ENCODE assay signal across 20 mouse cellular contexts in the genomic region with DNA sequence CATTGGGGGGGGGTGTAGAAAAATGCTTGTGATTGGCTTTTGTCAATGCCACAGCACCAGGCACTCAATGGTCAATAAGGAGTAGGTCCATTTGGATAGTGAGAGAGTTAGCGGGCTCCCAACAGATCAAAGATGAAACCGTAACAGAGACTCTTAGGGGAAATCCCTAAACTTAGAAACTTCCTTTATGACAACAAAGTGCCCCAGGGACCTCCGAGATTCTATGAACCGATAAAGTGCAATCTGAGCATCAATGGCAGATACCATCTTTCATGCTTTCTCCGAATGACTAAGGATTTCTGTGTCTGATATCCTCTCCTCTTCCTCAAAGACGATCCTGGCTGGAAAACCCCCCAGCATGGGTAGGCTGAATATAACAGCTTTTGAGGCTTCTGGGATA.
DNase-seq lines count a peak whose midpoint lies in the region; ATAC-seq and TF ChIP-seq lines count a peak whose summit lies in the region.
"Had no signal": no experiment of that assay in that cellular context is flagged by ENCODE, and none has a peak within 500 bp of the region (broad histone marks: within the 10 kb centered on the region; RNA-seq: fewer than 3 reads in every experiment).

No protein-coding gene starts in this region.

- H3K27ac ChIP-seq in CH12.LX (ENCODE audit: insufficient read depth, low read depth): no peak overlapping the region
- H3K27ac ChIP-seq: embryonic facial prominence, embryonic 10.5 days; embryonic facial prominence, embryonic 12.5 days; forebrain, embryonic 13.5 days; forebrain, embryonic 15.5 days had no signal

- H3K27me3 ChIP-seq in CH12.LX (replicated peaks): peaks cover 6% of the 10 kb centered on the region
- H3K27me3 ChIP-seq in splenic B cell, adult 2 months (ENCODE audit: control insufficient read depth, insufficient read depth, low read length, poor library complexity, severe bottlenecking): no peaks in the 10 kb centered on the region
- H3K27me3 ChIP-seq: embryonic facial prominence, embryonic 12.5 days; forebrain, embryonic 13.5 days; forebrain, embryonic 15.5 days had no signal

- in situ Hi-C loops in CH12.LX (cut with MboI; ENCODE audit: low pct_ligation_motif_present, low pct_unique_long_range_greater_than_20kb, low sequenced_read_pairs): no loop called here

- peak; percentile 61; the same call in 1 of the 2 replicates for TF ChIP-seq EP300 in CH12.LX (IDR thresholded peaks at IDR 0.05; ENCODE audit: low read length)

- dilution Hi-C loops in CH12.LX (cut with MboI; ENCODE audit: extremely low pct_ligation_motif_present, extremely low pct_unique_long_range_greater_than_20kb, low sequenced_read_pairs): no loop called here

- H3K4me2 ChIP-seq in CH12.LX (ENCODE audit: insufficient read depth, low read depth, poor library complexity, severe bottlenecking): peak overlapping the region; percentile 87
- H3K4me2 ChIP-seq: embryonic facial prominence, embryonic 12.5 days; forebrain, embryonic 13.5 days; forebrain, embryonic 15.5 days had no signal

- H3K36me3 ChIP-seq in CH12.LX (replicated peaks in 1 of 2; ENCODE audit: control insufficient read depth in 1 of 2, insufficient read depth in 1 of 2, low read length in 1 of 2): no peaks in the 10 kb centered on the region
- no peaks in the 10 kb centered on the region for H3K36me3 ChIP-seq in splenic B cell, adult 2 months (ENCODE audit: control insufficient read depth, insufficient read depth, low read length, poor library complexity, severe bottlenecking)
- H3K36me3 ChIP-seq: embryonic facial prominence, embryonic 10.5 days; embryonic facial prominence, embryonic 12.5 days; forebrain, embryonic 15.5 days had no signal

- TF ChIP-seq CTCF in CH12.LX (conservative IDR thresholded peaks at IDR 0.05 in 1 of 2, IDR thresholded peaks at IDR 0.05 in 1 of 2; ENCODE audit: low read depth in 2 of 2, low read length in 2 of 2): no peak

- no peak overlapping the region for H3K4me3 ChIP-seq in CH12.LX (replicated peaks in 1 of 3; ENCODE audit: low read depth in 2 of 3, low read length in 2 of 3, poor library complexity in 1 of 3)
- H3K4me3 ChIP-seq: embryonic facial prominence, embryonic 10.5 days; embryonic facial prominence, embryonic 12.5 days; forebrain, embryonic 13.5 days; forebrain, embryonic 15.5 days had no signal

- H3K79me2 ChIP-seq in CH12.LX (replicated peaks; ENCODE audit: control insufficient read depth, extremely low read depth, insufficient read depth, poor library complexity, severe bottlenecking): no peaks in the 10 kb centered on the region

- peaks cover 3 to 11% of the 10 kb centered on the region in 2 experiments; a peak in 3 of 4 replicates for H3K4me1 ChIP-seq in CH12.LX (ENCODE audit: control insufficient read depth in 1 of 2, insufficient read depth in 2 of 2)
- H3K4me1 ChIP-seq: embryonic facial prominence, embryonic 10.5 days; embryonic facial prominence, embryonic 12.5 days; forebrain, embryonic 13.5 days; forebrain, embryonic 15.5 days had no signal

- H3K9ac ChIP-seq in CH12.LX (ENCODE audit: insufficient read depth, low read depth): no peak overlapping the region
- H3K9ac ChIP-seq: embryonic facial prominence, embryonic 12.5 days; forebrain, embryonic 13.5 days; forebrain, embryonic 15.5 days; forebrain, postnatal 0 days had no signal

- ATAC-seq in frontal cortex, adult (ENCODE audit: low TSS enrichment): no peak
- ATAC-seq: CD4-positive, CD25-positive, alpha-beta regulatory T cell, adult 4 months; forebrain, embryonic 13.5 days; forebrain, embryonic 15.5 days; forebrain, postnatal 0 days had no signal

- H3K9me3 ChIP-seq in CH12.LX (replicated peaks; ENCODE audit: low read length): no peaks in the 10 kb centered on the region
- H3K9me3 ChIP-seq: embryonic facial prominence, embryonic 10.5 days; embryonic facial prominence, embryonic 12.5 days; forebrain, embryonic 13.5 days; forebrain, embryonic 15.5 days had no signal

- no peak for TF ChIP-seq POLR2A in CH12.LX (IDR thresholded peaks at IDR 0.05; ENCODE audit: low read depth, low read length)

- TF ChIP-seq RAD21 in CH12.LX (IDR thresholded peaks at IDR 0.05; ENCODE audit: low read depth, low read length): no peak

- DNase-seq in CH12.LX (ENCODE audit: extremely low read depth): peak; percentile 61
- peak; percentile 14 for DNase-seq in induced T-regulatory cell, adult 2 months (ENCODE audit: low read depth)
- DNase-seq in splenic B cell, adult 2 months (ENCODE audit: low read depth, low spot score): peak; percentile 21
- DNase-seq in kidney, adult 18-20 months: no peak
- DNase-seq: adrenal gland, adult 8-10 months; adrenal gland, postnatal 14 days; adrenal gland, postnatal 36 days; B cell, adult 2 months; cerebellum, adult 11-12 months; cerebellum, adult 2 months; cerebellum, adult 9-10 months; cerebellum, postnatal 10 days; cerebellum, postnatal 25 days; forebrain, postnatal 0 days had no signal

TF ChIP-seq in CH12.LX, 34 proteins besides CTCF, POLR2A, EP300 and RAD21:
- TF ChIP-seq BHLHE40 (IDR thresholded peaks at IDR 0.05; ENCODE audit: low read depth, low read length): peak; percentile 22; the same call in 1 of the 2 replicates
- no peak for TF ChIP-seq POLR2AphosphoS2 (IDR thresholded peaks at IDR 0.05; ENCODE audit: low read depth, low read length)
- TF ChIP-seq NRF1 (IDR thresholded peaks at IDR 0.05; ENCODE audit: low read depth, low read length): no peak
- TF ChIP-seq ELF1 (IDR thresholded peaks at IDR 0.05; ENCODE audit: low read depth, low read length): no peak
- no peak for TF ChIP-seq ZNF384 (IDR thresholded peaks at IDR 0.05; ENCODE audit: low read depth, low read length)
- no peak for TF ChIP-seq MAZ (IDR thresholded peaks at IDR 0.05; ENCODE audit: low read depth, low read length)
- peak; percentile 79; the same call in 1 of the 2 replicates for TF ChIP-seq IRF4 (IDR thresholded peaks at IDR 0.05; ENCODE audit: low read depth, low read length)
- TF ChIP-seq JUND (conservative IDR thresholded peaks at IDR 0.05; ENCODE audit: low read depth, low read length): peak; percentile 42
- no peak for TF ChIP-seq PAX5 (IDR thresholded peaks at IDR 0.05; ENCODE audit: low read length)
- no peak for TF ChIP-seq MAX (IDR thresholded peaks at IDR 0.05; ENCODE audit: low read length)
- TF ChIP-seq TBP (conservative IDR thresholded peaks at IDR 0.05; ENCODE audit: low read depth, low read length): no peak
- TF ChIP-seq CHD1 (IDR thresholded peaks at IDR 0.05; ENCODE audit: low read depth, low read length): no peak
- no peak for TF ChIP-seq HCFC1 (IDR thresholded peaks at IDR 0.05; ENCODE audit: low read depth, low read length)
- no peak for TF ChIP-seq SIN3A (IDR thresholded peaks at IDR 0.05; ENCODE audit: low read length)
TF ChIP-seq in CH12.LX: peak in this region for 3.
